Comparison of ENCODE assay signal across 23 mouse cellular contexts in the genomic region with DNA sequence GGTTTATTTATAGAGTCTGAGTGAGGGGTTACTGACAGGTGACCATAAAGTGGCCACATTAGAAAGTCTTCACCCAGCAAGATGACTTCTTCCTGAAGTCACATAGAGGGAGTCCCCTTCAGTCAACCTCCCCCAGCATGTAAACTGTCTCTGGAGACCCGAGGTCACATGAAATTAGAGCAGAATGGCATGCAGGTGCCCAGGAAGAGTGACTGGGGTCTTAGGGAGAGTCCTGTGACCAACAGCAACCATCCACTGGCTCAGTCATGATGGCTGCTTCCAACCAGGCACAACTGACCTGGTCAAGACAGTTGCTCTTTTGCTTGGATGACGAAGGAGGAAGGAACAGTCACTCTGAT. TPM values are rescaled to one million over a fixed set of nuclear protein-coding genes. Genes with fewer than 3 reads are reported as not detected.
DNase-seq lines count a peak whose midpoint lies in the region; ATAC-seq and TF ChIP-seq lines count a peak whose summit lies in the region.
"Had no signal": no experiment of that assay in that cellular context is flagged by ENCODE, and none has a peak within 500 bp of the region (broad histone marks: within the 10 kb centered on the region; RNA-seq: fewer than 3 reads in every experiment).

No protein-coding gene starts in this region.

- H3K4me3 ChIP-seq in gastrocnemius, adult 2 months, result no peak overlapping the region
- H3K4me3 ChIP-seq in liver, embryonic 13.5 days (replicated peaks), result no peak overlapping the region
- no peak overlapping the region for H3K4me3 ChIP-seq in liver, embryonic 11.5 days (ENCODE audit: low read depth, low read length)
- no peak overlapping the region for H3K4me3 ChIP-seq in brown adipose tissue, adult 24 weeks (ENCODE audit: insufficient read depth, low read depth, low read length)
- H3K4me3 ChIP-seq: heart, embryonic 15.5 days; left cerebral cortex, adult 2 months had no signal

- 18% methylated on average over 2 of the region's 2 CpGs for WGBS in liver, embryonic 13.5 days (ENCODE audit: insufficient replicate concordance)
- WGBS in liver, embryonic 11.5 days, result 38% methylated on average over 2 of the region's 2 CpGs

- DNase-seq in cerebellum, adult 11-12 months, result peak; percentile 33
- DNase-seq in cerebellum, postnatal 25 days, result no peak
- no peak for DNase-seq in gastrocnemius, adult 2 months
- DNase-seq in gastrocnemius, postnatal 4 days (ENCODE audit: low spot score in 2 of 2), result no peak
- no peak for DNase-seq in liver, embryonic 13.5 days
- DNase-seq in liver, embryonic 11.5 days (ENCODE audit: low spot score), result no peak
- no peak for DNase-seq in left cerebral cortex, adult 8-10 months (ENCODE audit: low spot score in 2 of 2)
- DNase-seq: gastrocnemius, postnatal 36 days; heart, postnatal 36 days; kidney, postnatal 25 days had no signal

- intact Hi-C loops in gastrocnemius, adult 2 months (cut with DNase I), result loop anchor here (5.0 to 10.0 kb wide), 2 partner anchors 256 to 363 kb away; partner anchors contain the start of gene AA467197

- no peak for TF ChIP-seq CTCF in gastrocnemius, adult 2 months (IDR thresholded peaks at IDR 0.05)

- no peaks in the 10 kb centered on the region for H3K9me3 ChIP-seq in liver, embryonic 13.5 days (replicated peaks)
- no peaks in the 10 kb centered on the region for H3K9me3 ChIP-seq in liver, embryonic 11.5 days (ENCODE audit: control insufficient read depth, low read length)
- H3K9me3 ChIP-seq: heart, embryonic 15.5 days; hindbrain, embryonic 13.5 days; kidney, embryonic 15.5 days; limb, embryonic 13.5 days; liver, embryonic 12.5 days; megakaryocyte, embryonic 14.5 days; midbrain, embryonic 13.5 days had no signal

- H3K36me3 ChIP-seq in liver, embryonic 13.5 days, result no peaks in the 10 kb centered on the region
- no peaks in the 10 kb centered on the region for H3K36me3 ChIP-seq in liver, embryonic 11.5 days (ENCODE audit: control insufficient read depth, insufficient read depth, low read length)
- H3K36me3 ChIP-seq: heart, embryonic 15.5 days; hindbrain, embryonic 13.5 days; kidney, embryonic 15.5 days; limb, embryonic 13.5 days; liver, embryonic 12.5 days; midbrain, embryonic 13.5 days had no signal

- H3K27ac ChIP-seq in gastrocnemius, adult 2 months, result peak overlapping the region; percentile 98
- no peak overlapping the region for H3K27ac ChIP-seq in liver, embryonic 13.5 days
- H3K27ac ChIP-seq in liver, embryonic 11.5 days (ENCODE audit: low read depth, low read length), result no peak overlapping the region
- H3K27ac ChIP-seq in brown adipose tissue, adult 24 weeks (replicated peaks; ENCODE audit: low read depth, low read length), result peak overlapping the region; percentile 7; the same call in 1 of the 2 replicates
- H3K27ac ChIP-seq: heart, embryonic 15.5 days; kidney, embryonic 15.5 days; limb, embryonic 13.5 days; liver, embryonic 12.5 days; midbrain, embryonic 13.5 days had no signal

- no peak overlapping the region for H3K9ac ChIP-seq in liver, embryonic 13.5 days
- no peak overlapping the region for H3K9ac ChIP-seq in liver, embryonic 11.5 days (ENCODE audit: low read depth, low read length)
- H3K9ac ChIP-seq: heart, embryonic 15.5 days; hindbrain, embryonic 13.5 days; kidney, embryonic 15.5 days; limb, embryonic 13.5 days; midbrain, embryonic 13.5 days had no signal

- H3K4me1 ChIP-seq in liver, embryonic 13.5 days (replicated peaks), result peaks cover 36% of the 10 kb centered on the region
- no peaks in the 10 kb centered on the region for H3K4me1 ChIP-seq in liver, embryonic 11.5 days (replicated peaks; ENCODE audit: control insufficient read depth, insufficient read depth, low read length)
- H3K4me1 ChIP-seq in brown adipose tissue, adult 24 weeks (ENCODE audit: control insufficient read depth, insufficient read depth, insufficient read length, low read length), result peaks cover 16% of the 10 kb centered on the region

- ATAC-seq in liver, embryonic 13.5 days (ENCODE audit: low read depth), result no peak
- ATAC-seq in liver, embryonic 11.5 days (replicated peaks; ENCODE audit: low FRiP score), result no peak
- ATAC-seq: forebrain, embryonic 14.5 days; liver, embryonic 12.5 days; lung, postnatal 0 days; midbrain, embryonic 13.5 days had no signal

- H3K4me2 ChIP-seq in liver, embryonic 13.5 days, result peak overlapping the region; percentile 83
- H3K4me2 ChIP-seq in liver, embryonic 11.5 days, result no peak overlapping the region

- no peaks in the 10 kb centered on the region for H3K27me3 ChIP-seq in liver, embryonic 13.5 days
- H3K27me3 ChIP-seq in liver, embryonic 11.5 days (replicated peaks; ENCODE audit: control insufficient read depth, insufficient read depth, low read length), result no peaks in the 10 kb centered on the region; the same call in 1 of the 2 replicates
- H3K27me3 ChIP-seq: heart, embryonic 15.5 days; limb, embryonic 13.5 days; midbrain, embryonic 13.5 days had no signal

RNA-seq across cellular contexts. Expression of gene Shf, which starts 10.3 kb away (rescaled TPM):
- total RNA-seq in gastrocnemius, adult 2 months (2021), result 1 to 10 TPM; 2.1 to 2.9 TPM
- 10 to 100 TPM; 11.9 to 12.2 TPM for total RNA-seq in gastrocnemius, postnatal 4 days (2021)
- polyA plus RNA-seq in liver, embryonic 13.5 days (2015; fragmentation: Nextera tagmentation; extraction: Ambion mirVana), result 0.83 and 1.1 TPM in 2 replicates
- polyA plus RNA-seq in liver, embryonic 11.5 days (2014; fragmentation: Nextera tagmentation; extraction: Ambion mirVana), result 2.5 TPM in 2 replicates
- polyA plus RNA-seq in brown adipose tissue, adult 24 weeks (2012; ENCODE audit: insufficient read depth, insufficient read length, missing spikeins), result 3.1 and 4.5 TPM in 2 replicates
- total RNA-seq in left cerebral cortex, adult 8-10 months (2022), result 10 to 100 TPM; 60.1 to 71.6 (median 71.0) TPM

RNA-seq across cellular contexts. Expression of gene Slc28a2, which starts 47.0 kb away (rescaled TPM):
- total RNA-seq in gastrocnemius, adult 2 months (2021), result 1 to 10 TPM; 5.6 to 9.9 TPM
- total RNA-seq in gastrocnemius, postnatal 4 days (2021), result 1 to 10 TPM; 6.7 to 8.3 TPM
- polyA plus RNA-seq in liver, embryonic 13.5 days (2015; fragmentation: Nextera tagmentation; extraction: Ambion mirVana), result 0.35 and 0.48 TPM in 2 replicates
- polyA plus RNA-seq in liver, embryonic 11.5 days (2014; fragmentation: Nextera tagmentation; extraction: Ambion mirVana), result 0.29 and 0.35 TPM in 2 replicates
- polyA plus RNA-seq in brown adipose tissue, adult 24 weeks (2012; ENCODE audit: insufficient read depth, insufficient read length, missing spikeins), result 6.6 and 15.1 TPM in 2 replicates
- under 1 TPM in 3 of 4 experiments, not detected in 1; 0.25 to 0.54 (median 0.30) TPM for total RNA-seq in left cerebral cortex, adult 8-10 months (2022)
- total RNA-seq: layer of hippocampus, postnatal 14 days had no signal
- polyA plus RNA-seq: forebrain, embryonic 14.5 days; midbrain, embryonic 13.5 days; neural tube, embryonic 14.5 days had no signal

Comparison
In these comparisons a context has a peak if more than half of its experiments do, and no peak if none do; other contexts are left out.
1. H3K27ac ChIP-seq: peak in gastrocnemius, adult 2 months (single experiment) and brown adipose tissue, adult 24 weeks (single experiment); none in liver, embryonic 13.5 days (single experiment) and liver, embryonic 11.5 days (single experiment).
2. RNA of gene Shf, which starts 10.3 kb away (total RNA-seq): 60.1 to 71.6 TPM in left cerebral cortex, adult 8-10 months; 11.9 to 12.2 TPM in gastrocnemius, postnatal 4 days and 2.1 to 2.9 TPM in gastrocnemius, adult 2 months; every median in the first group is over 4 times any median in the second.
3. RNA of gene Slc28a2, which starts 47.0 kb away (total RNA-seq): 5.6 to 9.9 TPM in gastrocnemius, adult 2 months and 6.7 to 8.3 TPM in gastrocnemius, postnatal 4 days; 0.25 to 0.54 TPM in left cerebral cortex, adult 8-10 months; every median in the first group is over 4 times any median in the second.